Mouse (Mus musculus): ENCODE results near the gene Vtn. TPM values are rescaled to one million over a fixed set of nuclear protein-coding genes. Genes with fewer than 3 reads are reported as not detected.
"Not testable (repeated sequence)": the region's sequence is repeated elsewhere in the genome, so short reads cannot be mapped to it uniquely, and the experiment has no call there.

Gene Vtn
- polyA plus RNA-seq, 2 experiments from 2014 or later: not detected

- peak; percentile 99 for ATAC-seq
Observed at GRCm38 (mm10) chr11:78497544-78498522, 1.1 kb upstream of the Vtn start, which contains the start of gene Sarm1. TSS of gene Sarm1 (minus strand) at chr11:78497754.

GRCm38 (mm10) chr11:78499543-78499942 is 652 bp downstream of the Vtn start:
- ATAC-seq: no peak

- ATAC-seq: no peak
Observed at GRCm38 (mm10) chr11:78500623-78501202, 1.8 kb downstream of the Vtn start.

- no peak for ATAC-seq
Observed at GRCm38 (mm10) chr11:78501529-78501928, 2.6 kb downstream of the Vtn start.

GRCm38 (mm10) chr11:78502909-78503650 is 4.2 kb downstream of the Vtn start, which contains the start of gene Sebox:
TSS of gene Sebox (plus strand) at chr11:78503447.
- no peak for ATAC-seq

GRCm38 (mm10) chr11:78505430-78505829 is 6.5 kb downstream of the Vtn start:
- no peak for ATAC-seq

- ATAC-seq: no peak
Observed at GRCm38 (mm10) chr11:78509148-78509547, 10.3 kb downstream of the Vtn start.

- peak; percentile 87 for ATAC-seq
Observed at GRCm38 (mm10) chr11:78512025-78512957, 13.4 kb downstream of the Vtn start, which contains the start of the genes Tmem199 and Poldip2. TSS of gene Tmem199 (minus strand) at chr11:78512172. TSS of gene Poldip2 (plus strand) at chr11:78512193.

GRCm38 (mm10) chr11:78513106-78513790 is 14.4 kb downstream of the Vtn start:
- no peak for ATAC-seq

GRCm38 (mm10) chr11:78515549-78516325 is 16.8 kb downstream of the Vtn start:
- ATAC-seq: no peak

- no peak for ATAC-seq
Observed at GRCm38 (mm10) chr11:78518931-78519330, 20.0 kb downstream of the Vtn start.

- no peak for ATAC-seq
Observed at GRCm38 (mm10) chr11:78521880-78522279, 23.0 kb downstream of the Vtn start.

GRCm38 (mm10) chr11:78522481-78522997 is 23.6 kb downstream of the Vtn start:
- no peak for ATAC-seq

- no peak for ATAC-seq
Observed at GRCm38 (mm10) chr11:78523241-78523955, 24.5 kb downstream of the Vtn start.

GRCm38 (mm10) chr11:78524838-78525237 is 25.9 kb downstream of the Vtn start:
- ATAC-seq: no peak

GRCm38 (mm10) chr11:78528714-78529113 is 29.8 kb downstream of the Vtn start:
- no peak for ATAC-seq

- ATAC-seq: no peak
Observed at GRCm38 (mm10) chr11:78530001-78530400, 31.1 kb downstream of the Vtn start.

GRCm38 (mm10) chr11:78531046-78531445 is 32.2 kb downstream of the Vtn start:
- ATAC-seq: no peak

GRCm38 (mm10) chr11:78531515-78531914 is 32.6 kb downstream of the Vtn start:
- not testable (repeated sequence) for ATAC-seq

Data from activated CD4-positive, CD25-positive, alpha-beta regulatory T cell, adult 4 months (primary cell).